Mouse (Mus musculus): ENCODE measurements at regions not wholly inside any gene's neighbourhood (a gene's known extent, or its start where the extent isn't known, plus 50 kb on each side); places are given as distances from the start of the nearest gene placed in this dataset.

DNA sequence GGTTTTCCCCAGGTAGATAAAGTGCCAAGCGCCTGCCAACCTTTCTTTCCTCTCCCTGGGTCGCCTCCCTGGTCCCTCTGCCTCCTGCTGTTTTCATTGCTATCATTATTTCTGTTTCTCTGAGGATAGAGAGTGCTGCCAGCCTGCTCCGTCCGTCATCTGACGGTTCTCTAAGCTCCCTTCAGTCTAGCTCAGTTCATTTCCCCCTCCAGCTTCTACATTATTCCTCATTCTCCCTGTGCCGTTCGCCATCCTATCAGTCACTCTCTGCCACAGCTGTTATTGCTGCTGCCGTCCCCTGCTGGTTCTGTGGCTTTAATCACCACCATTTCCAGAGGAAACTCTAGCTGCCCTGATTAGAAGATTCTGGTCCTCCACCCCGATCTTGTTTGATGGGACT is 84.7 kb upstream of the Rfx3 start:
- DNase-seq = no peak

DNA sequence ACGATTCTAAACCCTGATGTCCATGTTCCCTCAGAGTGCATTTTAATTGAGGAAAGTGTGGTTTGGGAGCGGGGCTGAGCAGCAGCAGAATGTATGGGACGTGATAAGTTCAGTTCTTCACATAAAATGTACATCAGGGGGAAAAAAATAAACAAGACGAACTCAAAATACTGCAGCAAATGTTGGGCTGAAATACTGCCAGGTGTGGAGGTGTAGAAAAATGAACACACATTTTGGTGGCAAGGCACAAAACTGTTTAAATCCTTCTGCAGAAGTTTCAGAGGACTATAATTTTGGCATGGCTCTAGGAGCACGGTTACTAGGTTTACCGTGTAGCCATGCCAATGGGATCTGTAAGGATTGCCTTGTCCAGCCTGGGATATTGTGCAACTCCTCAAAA is 81.3 kb upstream of the Rfx3 start:
- DNase-seq = no peak

DNA sequence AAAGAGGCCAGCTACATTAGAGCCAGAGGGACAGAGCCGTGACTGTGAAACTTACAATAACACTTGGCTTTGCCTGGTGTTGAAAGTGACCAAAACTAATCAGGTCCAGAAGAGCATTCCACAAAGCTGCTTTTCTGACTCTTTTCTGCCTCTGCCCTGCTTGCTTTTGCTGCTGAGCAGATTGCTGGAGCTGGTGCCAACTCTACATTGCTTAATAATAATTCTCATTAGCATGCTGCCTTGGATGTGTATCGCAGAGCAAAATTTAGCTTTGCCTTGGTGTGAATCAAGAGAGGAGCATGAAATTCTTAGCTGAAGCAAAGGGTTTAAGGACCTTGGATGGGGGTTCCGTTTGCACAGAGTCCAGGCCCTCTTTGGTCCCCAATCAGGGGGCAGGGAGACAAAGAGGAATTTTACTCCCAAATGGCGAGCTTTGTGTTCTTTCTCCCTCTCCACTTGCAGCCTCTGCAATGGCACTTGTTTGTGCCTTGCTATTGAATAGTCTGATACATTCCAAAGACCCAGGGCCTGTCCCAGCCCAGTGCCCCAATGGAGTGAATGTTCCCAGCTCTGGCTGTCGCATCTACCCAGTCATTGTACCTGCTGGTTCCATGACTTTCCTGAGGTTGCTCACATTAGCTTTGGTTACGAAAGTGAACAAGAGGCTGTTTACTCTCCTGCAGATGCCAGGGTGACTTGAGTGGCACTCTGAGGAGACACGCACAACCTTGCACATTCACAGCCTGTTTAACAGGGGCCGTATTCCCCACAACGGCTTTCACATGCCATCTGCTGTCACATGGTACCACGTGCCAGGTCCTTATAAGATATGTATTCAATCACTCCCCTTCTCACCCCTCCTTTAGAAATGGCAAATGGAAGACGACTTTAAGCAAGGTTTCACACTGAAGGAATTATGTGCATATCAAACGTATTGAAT is 76.9 kb upstream of the Rfx3 start:
- peak; percentile 2 for DNase-seq

DNA sequence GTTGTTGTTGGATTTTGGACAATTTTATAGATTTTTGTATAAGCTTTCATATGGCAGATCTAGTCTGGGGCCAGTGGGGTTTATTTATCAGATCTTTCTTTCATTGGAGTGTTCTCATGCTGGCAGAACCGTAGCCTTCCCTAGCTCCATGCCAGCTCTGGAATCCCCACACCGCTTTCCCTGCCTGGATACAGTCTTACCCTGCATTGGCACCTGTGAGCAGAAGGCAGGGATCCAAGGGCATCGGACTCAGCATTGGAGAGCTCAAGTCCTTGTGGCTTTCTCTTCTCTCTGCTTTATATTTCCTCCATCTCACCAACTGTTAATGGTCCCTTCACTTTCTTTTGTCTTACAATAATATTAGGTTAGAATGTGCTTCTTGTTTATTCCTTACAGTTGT is 59.4 kb upstream of the Rfx3 start:
- no peak for DNase-seq
